Mouse (Mus musculus) MEL (cell line): ENCODE data around the gene Mcoln3.

Experiments
- CTCF ChIP-seq, 3 experiments: IDR thresholded peaks in 2 of 3; conservative IDR thresholded peaks in 1 of 3; 2 replicates each; pipeline ENCODE4 v1.5.1; 2011 to 2012; ENCODE audit warnings: low read length in 3 of 3, low read depth in 2 of 3, mild to moderate bottlenecking in 2 of 3, improper control_type of control experiment in 1 of 3, inconsistent platforms in 1 of 3, mixed read lengths in 1 of 3, moderate library complexity in 1 of 3; ENCODE audit not compliant: control insufficient read depth in 1 of 3, insufficient read depth in 1 of 3, poor library complexity in 1 of 3, severe bottlenecking in 1 of 3
- E2F4 ChIP-seq: IDR thresholded peaks from 2 replicates; pipeline ENCODE4 v1.6.1; 2011; ENCODE audit warnings: low read depth, low read length, improper control_type of control experiment, borderline replicate concordance
- ELF1 ChIP-seq: IDR thresholded peaks from 2 replicates; pipeline ENCODE4 v1.6.1; 2014; ENCODE audit warnings: low read depth, mild to moderate bottlenecking, inconsistent platforms, low read length, improper control_type of control experiment, moderate library complexity
- ETS1 ChIP-seq: IDR thresholded peaks from 2 replicates; pipeline ENCODE4 v1.6.1; 2012; ENCODE audit warnings: low read depth, mild to moderate bottlenecking, inconsistent platforms, low read length, improper control_type of control experiment, moderate library complexity
- MAFK ChIP-seq: IDR thresholded peaks from 2 replicates; pipeline ENCODE4 v1.6.1; 2011; ENCODE audit warnings: low read depth, mild to moderate bottlenecking, low read length, improper control_type of control experiment, borderline replicate concordance
- NELFE ChIP-seq: IDR thresholded peaks from 2 replicates; pipeline ENCODE4 v1.6.1; 2011; ENCODE audit warnings: low read depth, low read length, improper control_type of control experiment
- NRF1 ChIP-seq: IDR thresholded peaks from 2 replicates; pipeline ENCODE4 v1.6.1; 2014; ENCODE audit warnings: low read depth, mild to moderate bottlenecking, inconsistent platforms, low read length, improper control_type of control experiment, moderate library complexity; ENCODE audit not compliant: poor library complexity, insufficient read depth, severe bottlenecking
- TCF12 ChIP-seq: IDR thresholded peaks from 2 replicates; pipeline ENCODE4 v1.6.1; 2014; ENCODE audit warnings: low read depth, mild to moderate bottlenecking, inconsistent platforms, low read length, improper control_type of control experiment, moderate library complexity
- ZC3H11A ChIP-seq: IDR thresholded peaks from 2 replicates; pipeline ENCODE4 v1.6.1; 2012; ENCODE audit warnings: low read depth, mild to moderate bottlenecking, inconsistent platforms, low read length, improper control_type of control experiment
- ZNF384 ChIP-seq: IDR thresholded peaks from 2 replicates; pipeline ENCODE4 v1.6.1; 2012; ENCODE audit warnings: low read depth, mild to moderate bottlenecking, inconsistent platforms, low read length, improper control_type of control experiment

GRCm38 (mm10) chr3:146145501-146145900, 28.3 kb downstream of the Mcoln3 start:
- no peak for TF ChIP-seq E2F4
- no peak for TF ChIP-seq ZNF384
- no peak for TF ChIP-seq ELF1
- TF ChIP-seq CTCF (IDR thresholded peaks at IDR 0.05 in 2 of 3, conservative IDR thresholded peaks at IDR 0.05 in 1 of 3; ENCODE audit: control insufficient read depth in 1 of 3, insufficient read depth in 1 of 3, low read depth in 2 of 3, low read length in 3 of 3, poor library complexity in 1 of 3, severe bottlenecking in 1 of 3) = peak in 2 of 3 experiments; percentile 20 to 38; a peak in 3 of 6 replicates
- TF ChIP-seq NELFE = no peak
- no peak for TF ChIP-seq NRF1
- TF ChIP-seq TCF12 = no peak
- no peak for TF ChIP-seq MAFK
- no peak for TF ChIP-seq ETS1
- TF ChIP-seq ZC3H11A = no peak
